Mouse (Mus musculus): ENCODE results near the gene Gm4763.
"Not testable (repeated sequence)": the region's sequence is repeated elsewhere in the genome, so short reads cannot be mapped to it uniquely, and the experiment has no call there.

The Gm4763 gene

GRCm38 (mm10) chr7:24697891-24698290, 28.8 kb downstream of the Gm4763 start:
- H3K36me3 ChIP-seq (ENCODE audit: control insufficient read depth, insufficient read depth, low read length, poor library complexity, severe bottlenecking); DNase-seq (ENCODE audit: low read depth, low spot score): not testable (repeated sequence)

GRCm38 (mm10) chr7:24692693-24693092, 34.0 kb downstream of the Gm4763 start:
- not testable (repeated sequence) for DNase-seq (ENCODE audit: low read depth, low spot score); H3K36me3 ChIP-seq (ENCODE audit: control insufficient read depth, insufficient read depth, low read length, poor library complexity, severe bottlenecking); H3K27me3 ChIP-seq (ENCODE audit: control insufficient read depth, insufficient read depth, low read length, poor library complexity, severe bottlenecking)

More at GRCm38 (mm10) chr7:24697891-24698290, 28.8 kb downstream of the Gm4763 start:
- not testable (repeated sequence) for H3K27me3 ChIP-seq (ENCODE audit: control insufficient read depth, insufficient read depth, low read length, poor library complexity, severe bottlenecking)

DNA sequence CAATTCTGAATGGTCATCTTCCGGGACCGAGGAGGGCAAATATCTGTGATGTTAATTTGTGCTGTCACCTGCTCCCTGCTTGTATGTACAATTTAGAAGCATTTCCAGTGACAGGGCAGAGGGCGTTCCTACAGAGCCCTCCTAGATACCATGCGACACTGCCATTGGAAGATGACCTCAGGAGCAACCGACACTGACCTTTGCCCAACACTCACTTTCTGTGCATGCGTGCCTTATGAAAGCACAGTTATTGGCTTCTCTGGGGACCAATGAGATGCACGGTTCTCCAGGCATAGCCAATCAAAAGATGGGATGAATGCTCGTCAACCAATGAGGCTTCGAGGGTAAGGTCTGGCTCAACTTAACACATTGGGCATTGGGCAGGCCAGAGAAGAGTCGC, 39.2 kb downstream of the Gm4763 start:
- not testable (repeated sequence) for DNase-seq (ENCODE audit: low read depth, low spot score); H3K27me3 ChIP-seq (ENCODE audit: control insufficient read depth, insufficient read depth, low read length, poor library complexity, severe bottlenecking); H3K36me3 ChIP-seq (ENCODE audit: control insufficient read depth, insufficient read depth, low read length, poor library complexity, severe bottlenecking)

DNA sequence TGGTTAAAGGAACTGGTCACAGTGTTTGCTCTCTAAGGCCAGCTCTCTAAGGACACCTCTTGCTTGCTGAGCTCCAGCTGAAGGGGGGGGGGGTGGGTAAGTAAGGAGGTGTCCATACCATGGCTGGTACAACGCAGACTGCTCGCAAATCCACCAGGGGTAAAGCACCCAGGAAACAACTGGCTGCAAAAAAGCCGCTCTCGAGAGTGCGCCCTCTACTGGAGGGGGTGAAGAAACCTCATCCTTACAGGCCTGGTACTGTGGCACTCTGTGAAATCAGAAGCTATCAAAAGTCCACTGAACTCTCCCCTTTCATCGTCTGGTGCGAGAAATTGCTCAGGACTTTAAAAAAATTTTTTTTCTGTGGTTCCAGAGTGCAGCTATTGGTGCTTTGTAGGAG, 42.6 kb downstream of the Gm4763 start:
- H3K36me3 ChIP-seq (ENCODE audit: control insufficient read depth, insufficient read depth, low read length, poor library complexity, severe bottlenecking); H3K27me3 ChIP-seq (ENCODE audit: control insufficient read depth, insufficient read depth, low read length, poor library complexity, severe bottlenecking): not testable (repeated sequence)
- peak; percentile 21 for DNase-seq (ENCODE audit: low read depth, low spot score)

DNA sequence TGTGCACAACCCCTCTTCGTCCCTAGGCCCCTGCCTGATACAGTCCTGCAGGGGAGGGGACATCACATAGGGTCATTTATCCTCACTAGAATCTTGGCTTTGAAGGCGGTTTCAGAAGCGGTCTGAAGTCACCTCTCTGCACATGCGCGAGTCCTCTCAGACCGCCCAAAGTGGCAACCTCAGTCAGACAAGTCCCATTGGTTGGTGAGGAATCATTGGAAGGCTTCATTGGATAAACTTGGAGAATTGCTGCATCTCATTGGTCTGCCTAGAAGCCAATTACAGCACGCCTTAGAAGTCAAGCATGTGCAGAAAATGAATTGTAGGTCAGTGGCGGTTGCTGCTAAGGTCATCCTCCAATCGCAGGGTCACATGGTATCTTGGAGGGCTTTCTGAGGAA, 50.1 kb downstream of the Gm4763 start, which contains the start of gene Tex101:
Gene Tex101 (minus strand): TSS at position 101 of the 400 bp plus-strand sequence.
- Histone ChIP-seq H3K27me3 (ENCODE audit: control insufficient read depth, insufficient read depth, low read length, poor library complexity, severe bottlenecking) (no peaks in the 10 kb centered on the region), H3K36me3 (ENCODE audit: control insufficient read depth, insufficient read depth, low read length, poor library complexity, severe bottlenecking) (no peaks in the 10 kb centered on the region)
- DNase-seq (ENCODE audit: low read depth, low spot score) = no peak

GRCm38 (mm10) chr7:24671944-24672439, 54.7 kb downstream of the Gm4763 start:
- DNase-seq (ENCODE audit: low read depth, low spot score) = no peak
- Histone ChIP-seq H3K36me3 (ENCODE audit: control insufficient read depth, insufficient read depth, low read length, poor library complexity, severe bottlenecking) (no peaks in the 10 kb centered on the region), H3K27me3 (ENCODE audit: control insufficient read depth, insufficient read depth, low read length, poor library complexity, severe bottlenecking) (no peaks in the 10 kb centered on the region)

Measured in splenic B cell, adult 2 months (primary cell).